Mouse (Mus musculus) C2C12 (cell line): ENCODE measurements around the gene Nectin1. TPM values are rescaled to one million over a fixed set of nuclear protein-coding genes. Genes with fewer than 3 reads are reported as not detected.

ENCODE experiments used
- H3K27me3 ChIP-seq: one replicate; pipeline ENCODE4 v1.6.1; 2011; ENCODE audit not compliant: control insufficient read depth, insufficient read depth, insufficient read length
- H3K36me3 ChIP-seq: one replicate; pipeline ENCODE4 v1.6.1; 2011; ENCODE audit not compliant: control insufficient read depth, insufficient read depth
- H3K4me3 ChIP-seq: one replicate; pipeline ENCODE4 v1.5.1; 2011; ENCODE audit warnings: mild to moderate bottlenecking, control low read depth; ENCODE audit not compliant: poor library complexity, insufficient read depth, severe bottlenecking
- H3K79me2 ChIP-seq: one replicate; pipeline ENCODE4 v1.6.1; 2011; ENCODE audit not compliant: control insufficient read depth, insufficient read depth
- H3K79me3 ChIP-seq: one replicate; pipeline ENCODE4 v1.6.1; 2011; ENCODE audit warnings: low read depth, control low read depth
- H3ac ChIP-seq: one replicate; pipeline ENCODE3; 2011; ENCODE audit warnings: low read depth; ENCODE audit not compliant: control insufficient read depth, insufficient read length
- CEBPB ChIP-seq: IDR thresholded peaks from one replicate; pipeline ENCODE4 v1.6.1; 2011; ENCODE audit warnings: low read depth, mild to moderate bottlenecking, control low read depth, moderate library complexity
- CTCF ChIP-seq: IDR thresholded peaks from one replicate; pipeline ENCODE4 v1.5.1; 2011; ENCODE audit not compliant: control insufficient read depth, insufficient read depth, insufficient read length
- FOSL1 ChIP-seq: IDR thresholded peaks from one replicate; pipeline ENCODE4 v1.8.0; 2011; ENCODE audit warnings: mild to moderate bottlenecking, low read length; ENCODE audit not compliant: poor library complexity, insufficient read depth, severe bottlenecking
- MAX ChIP-seq: IDR thresholded peaks from one replicate; pipeline ENCODE4 v1.6.1; 2011; ENCODE audit warnings: mild to moderate bottlenecking, control low read depth
- MYOD1 ChIP-seq: IDR thresholded peaks from one replicate; pipeline ENCODE4 v1.6.1; 2011; ENCODE audit warnings: low read depth; ENCODE audit not compliant: control insufficient read depth, insufficient read length
- MYOG ChIP-seq: IDR thresholded peaks from one replicate; pipeline ENCODE4 v1.6.1; 2011; ENCODE audit not compliant: control insufficient read depth, insufficient read length; ENCODE audit errors: extremely low read depth
- USF1 ChIP-seq: IDR thresholded peaks from one replicate; pipeline ENCODE4 v1.6.1; 2011; ENCODE audit warnings: low read depth, mild to moderate bottlenecking, control low read depth, moderate library complexity
- polyA plus RNA-seq: library from polyadenylated mRNA; unstranded; fragments of >200 nt; fragmentation: generic; extraction: Trizol; gene quantifications from one replicate; pipeline ENCODE4 v1.2.1, GENCODE M21; 2012; ENCODE audit warnings: missing spikeins

Gene Nectin1
- polyA plus RNA-seq, 1 experiment = 3.0 TPM

- no peak for TF ChIP-seq MYOG
- TF ChIP-seq CEBPB = no peak
- TF ChIP-seq CTCF = no peak
- TF ChIP-seq USF1 = no peak
- no peak for TF ChIP-seq MYOD1
- TF ChIP-seq MAX = no peak
- no peak for TF ChIP-seq FOSL1
- no peaks in the 10 kb centered on the region for H3K36me3 ChIP-seq
Observed at GRCm38 (mm10) chr9:43745951-43746703, 2.3 kb downstream of the Nectin1 start.

GRCm38 (mm10) chr9:43747710-43748109, 3.9 kb downstream of the Nectin1 start:
- TF ChIP-seq CEBPB (no peak), MAX (no peak), USF1 (no peak), FOSL1 (no peak), CTCF (no peak), MYOD1 (no peak), MYOG (no peak)
- Histone ChIP-seq H3ac (no peak overlapping the region), H3K79me2 (no peaks in the 10 kb centered on the region), H3K4me3 (no peak overlapping the region), H3K27me3 (no peaks in the 10 kb centered on the region), H3K79me3 (no peaks in the 10 kb centered on the region), H3K36me3 (no peaks in the 10 kb centered on the region)

More at GRCm38 (mm10) chr9:43745951-43746703, 2.3 kb downstream of the Nectin1 start:
- Histone ChIP-seq H3ac (no peak overlapping the region), H3K27me3 (no peaks in the 10 kb centered on the region), H3K4me3 (no peak overlapping the region), H3K79me2 (no peaks in the 10 kb centered on the region), H3K79me3 (no peaks in the 10 kb centered on the region)

GRCm38 (mm10) chr9:43748519-43748918, 4.7 kb downstream of the Nectin1 start:
- no peaks in the 10 kb centered on the region for H3K36me3 ChIP-seq
- no peak overlapping the region for H3K4me3 ChIP-seq
- TF ChIP-seq MYOD1 = no peak
- no peak for TF ChIP-seq CEBPB
- TF ChIP-seq FOSL1 = no peak
- TF ChIP-seq MAX = no peak
- no peak for TF ChIP-seq CTCF
- TF ChIP-seq USF1 = no peak
- no peak for TF ChIP-seq MYOG
- no peaks in the 10 kb centered on the region for H3K27me3 ChIP-seq
- no peaks in the 10 kb centered on the region for H3K79me2 ChIP-seq
- H3ac ChIP-seq = no peak overlapping the region
- no peaks in the 10 kb centered on the region for H3K79me3 ChIP-seq

DNA sequence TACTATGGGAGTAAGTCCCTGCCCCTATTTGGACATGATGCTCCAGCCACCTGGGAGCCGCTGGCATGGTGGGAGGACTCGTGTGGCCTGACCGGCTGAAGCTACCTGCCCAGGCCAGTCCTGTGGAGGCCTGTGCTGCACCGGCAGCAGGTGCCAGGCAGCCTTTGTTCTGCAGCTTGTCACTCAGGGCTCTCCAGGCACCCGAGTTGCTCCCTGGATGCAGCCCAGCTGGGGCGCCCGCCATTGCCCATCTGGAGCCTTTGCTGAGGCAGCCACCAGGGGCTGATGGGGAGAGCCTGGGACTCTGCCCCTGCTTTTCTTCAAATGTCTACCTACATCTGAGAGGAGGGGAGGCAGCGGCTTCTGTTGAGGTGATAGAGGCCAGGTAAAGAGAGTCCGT, 6.3 kb downstream of the Nectin1 start:
- Histone ChIP-seq H3K27me3 (no peaks in the 10 kb centered on the region), H3K79me3 (no peaks in the 10 kb centered on the region), H3K79me2 (no peaks in the 10 kb centered on the region), H3K36me3 (no peaks in the 10 kb centered on the region), H3ac (no peak overlapping the region), H3K4me3 (no peak overlapping the region)
- no peak for TF ChIP-seq CTCF
- no peak for TF ChIP-seq MYOG
- TF ChIP-seq USF1 = no peak
- no peak for TF ChIP-seq CEBPB
- TF ChIP-seq MAX = no peak

DNA sequence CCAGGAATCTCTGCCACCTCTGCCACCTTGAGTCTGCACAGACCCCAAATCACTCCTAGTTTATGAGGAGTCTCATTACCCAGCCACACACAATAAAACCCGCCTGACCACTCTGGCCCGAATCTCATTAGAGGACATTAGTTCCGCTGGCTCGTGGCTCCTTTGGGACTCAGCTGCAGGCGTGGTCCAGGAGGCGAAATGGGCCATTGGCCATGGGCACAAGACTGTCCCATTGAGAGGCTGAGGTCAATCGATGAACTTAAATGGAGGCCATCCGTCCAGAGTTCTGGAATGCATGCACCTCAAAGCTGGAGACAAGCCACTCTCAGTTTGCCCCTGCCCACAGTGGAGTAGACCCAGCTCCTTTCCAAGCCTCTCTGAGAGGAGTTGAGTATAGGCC, 7.3 kb downstream of the Nectin1 start:
- Histone ChIP-seq H3K27me3 (no peaks in the 10 kb centered on the region), H3K36me3 (no peaks in the 10 kb centered on the region), H3K4me3 (no peak overlapping the region), H3ac (no peak overlapping the region), H3K79me3 (no peaks in the 10 kb centered on the region), H3K79me2 (no peaks in the 10 kb centered on the region)
- TF ChIP-seq MYOD1 = no peak
- no peak for TF ChIP-seq MYOG
- no peak for TF ChIP-seq CEBPB
- no peak for TF ChIP-seq FOSL1
- TF ChIP-seq USF1 = no peak
- no peak for TF ChIP-seq MAX
- no peak for TF ChIP-seq CTCF

DNA sequence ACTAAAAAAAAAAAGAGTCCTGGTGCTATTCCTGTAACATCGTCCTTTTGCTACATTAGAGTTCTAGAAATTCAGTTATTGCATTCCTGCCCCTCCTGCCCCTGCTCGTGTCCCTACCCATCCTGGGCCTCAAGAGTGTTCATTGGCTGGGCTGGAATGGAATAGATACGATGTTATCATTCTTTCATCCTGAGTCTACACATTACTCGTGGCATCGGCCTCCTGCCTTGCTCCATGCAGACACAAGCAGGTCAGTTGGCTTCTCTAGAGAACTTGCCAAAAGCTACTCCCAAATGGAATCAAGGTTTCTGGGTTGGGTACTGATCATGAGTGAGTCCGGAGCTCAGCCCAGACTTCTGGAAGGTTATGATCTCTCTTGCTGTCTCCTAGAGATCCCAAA, 9.7 kb downstream of the Nectin1 start:
- H3K27me3 ChIP-seq = no peaks in the 10 kb centered on the region
- H3K36me3 ChIP-seq = no peaks in the 10 kb centered on the region
- H3K4me3 ChIP-seq = no peak overlapping the region
- no peaks in the 10 kb centered on the region for H3K79me3 ChIP-seq
- TF ChIP-seq MAX (no peak), MYOD1 (no peak), CEBPB (no peak), CTCF (no peak), USF1 (no peak), MYOG (no peak), FOSL1 (no peak)
- no peaks in the 10 kb centered on the region for H3K79me2 ChIP-seq
- no peak overlapping the region for H3ac ChIP-seq
